Mouse (Mus musculus): ENCODE results near the gene Kctd21.

Gene Kctd21

DNA sequence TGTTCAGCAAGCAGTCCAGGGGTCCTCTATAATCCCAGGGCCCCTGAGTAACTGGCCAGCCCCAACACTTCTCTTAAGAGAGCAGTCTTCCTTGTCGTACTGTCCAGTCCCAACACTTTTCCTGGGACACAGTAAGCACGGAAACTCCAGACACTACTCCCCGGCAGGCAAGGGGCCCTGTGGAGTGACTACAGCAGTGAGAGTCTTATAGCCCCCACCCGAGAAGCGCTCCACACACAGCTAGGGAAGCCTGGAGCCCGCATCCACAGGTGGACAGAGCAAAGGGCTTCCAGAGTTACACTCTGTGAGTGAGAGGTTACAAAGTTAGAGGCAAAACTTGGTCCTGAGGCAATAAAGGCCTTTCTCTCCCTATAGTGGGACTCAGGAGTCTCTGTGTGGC, 17.3 kb downstream of the Kctd21 start:
- DNase-seq: no peak

- no peak for DNase-seq
Observed at GRCm38 (mm10) chr7:97350891-97351290, 18.8 kb downstream of the Kctd21 start.

- no peak for DNase-seq
Observed at GRCm38 (mm10) chr7:97351792-97352513, 19.8 kb downstream of the Kctd21 start.

DNA sequence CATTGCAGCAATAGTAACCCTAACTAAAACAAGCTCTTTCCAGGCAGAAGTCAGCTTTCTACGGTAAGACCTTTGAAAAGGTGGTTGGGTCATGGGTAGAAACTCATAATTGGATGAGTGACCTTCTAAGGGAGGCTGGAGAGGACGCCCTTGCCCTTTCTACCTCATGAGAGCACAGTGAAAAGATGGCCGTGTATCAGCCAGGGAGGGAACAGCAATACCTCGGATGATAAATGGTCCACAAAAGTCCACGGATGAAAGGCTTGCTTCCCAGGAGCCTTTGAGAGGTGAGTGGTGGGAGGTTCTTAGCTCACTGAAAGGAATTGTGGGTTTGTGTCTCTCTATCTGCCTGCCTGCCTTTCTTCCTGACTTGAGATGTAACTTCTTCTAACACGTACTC, 21.2 kb downstream of the Kctd21 start:
- DNase-seq: no peak

GRCm38 (mm10) chr7:97355068-97355841, 23.1 kb downstream of the Kctd21 start:
- no peak for DNase-seq

GRCm38 (mm10) chr7:97356253-97356652, 24.1 kb downstream of the Kctd21 start:
- no peak for DNase-seq

DNA sequence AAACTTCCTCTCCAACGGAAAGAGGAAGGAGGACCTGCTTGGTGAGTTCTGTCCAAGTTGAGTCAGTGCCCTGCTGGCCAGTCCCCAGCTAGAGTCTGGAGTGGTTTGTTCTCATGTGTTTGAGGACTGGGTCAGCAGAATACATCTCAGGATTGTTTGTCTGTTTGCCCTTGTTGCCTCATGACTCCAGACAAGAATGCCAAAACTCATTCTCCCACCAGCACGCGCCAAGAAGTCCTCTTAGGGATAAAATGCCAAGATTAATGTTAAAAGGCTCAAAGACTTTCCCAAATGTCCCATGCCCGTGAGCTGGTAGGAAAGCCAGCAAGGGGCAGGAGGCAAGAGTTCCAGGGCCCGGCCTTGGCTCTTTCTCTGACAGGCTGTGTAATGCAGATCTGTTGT, 24.7 kb downstream of the Kctd21 start:
- DNase-seq: no peak

GRCm38 (mm10) chr7:97357840-97358239, 25.7 kb downstream of the Kctd21 start:
- DNase-seq: no peak

GRCm38 (mm10) chr7:97358347-97358746, 26.2 kb downstream of the Kctd21 start:
- DNase-seq: no peak

- DNase-seq: no peak
Observed at GRCm38 (mm10) chr7:97360166-97360565, 28.0 kb downstream of the Kctd21 start.

- no peak for DNase-seq
Observed at GRCm38 (mm10) chr7:97360955-97361354, 28.8 kb downstream of the Kctd21 start.

DNA sequence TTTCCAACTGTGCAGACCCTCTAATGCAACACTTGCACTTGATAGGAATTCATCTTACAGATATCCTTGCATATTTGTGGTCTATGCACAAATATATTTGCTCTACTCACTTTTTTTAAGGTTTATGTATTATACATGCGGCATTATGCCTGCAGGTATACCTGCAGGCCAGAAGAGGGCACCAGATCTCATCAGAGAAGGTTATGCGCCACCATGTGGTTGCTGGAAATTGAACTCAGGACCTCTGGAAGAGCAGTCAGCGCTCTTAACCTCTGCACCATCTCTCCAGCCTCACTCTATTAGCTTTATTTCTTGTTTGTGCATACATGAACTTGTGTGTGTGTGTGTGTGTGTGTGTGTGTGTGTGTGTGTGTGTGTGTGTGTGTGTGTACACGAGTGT, 29.3 kb downstream of the Kctd21 start:
- no peak for DNase-seq

DNA sequence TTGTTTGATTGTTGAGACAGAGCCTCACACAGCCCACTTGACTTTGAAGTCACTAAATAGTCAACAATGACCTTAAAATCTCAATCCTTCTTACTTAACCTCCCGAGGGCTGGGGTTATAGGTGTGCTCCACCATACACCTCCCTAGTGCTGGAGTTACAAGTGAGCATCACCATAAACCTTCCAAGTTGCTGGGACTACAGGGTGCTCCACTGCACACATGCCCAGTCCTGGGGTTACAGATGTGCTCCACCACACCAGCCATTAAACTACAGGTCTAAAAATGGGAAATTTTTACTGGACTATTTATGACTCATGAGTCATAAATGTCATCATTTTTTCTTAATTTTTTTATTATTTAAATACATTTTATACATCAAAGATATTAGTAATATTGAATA, 33.8 kb downstream of the Kctd21 start:
- DNase-seq: no peak

- DNase-seq: no peak
Observed at GRCm38 (mm10) chr7:97375101-97375500, 43.0 kb downstream of the Kctd21 start.

DNA sequence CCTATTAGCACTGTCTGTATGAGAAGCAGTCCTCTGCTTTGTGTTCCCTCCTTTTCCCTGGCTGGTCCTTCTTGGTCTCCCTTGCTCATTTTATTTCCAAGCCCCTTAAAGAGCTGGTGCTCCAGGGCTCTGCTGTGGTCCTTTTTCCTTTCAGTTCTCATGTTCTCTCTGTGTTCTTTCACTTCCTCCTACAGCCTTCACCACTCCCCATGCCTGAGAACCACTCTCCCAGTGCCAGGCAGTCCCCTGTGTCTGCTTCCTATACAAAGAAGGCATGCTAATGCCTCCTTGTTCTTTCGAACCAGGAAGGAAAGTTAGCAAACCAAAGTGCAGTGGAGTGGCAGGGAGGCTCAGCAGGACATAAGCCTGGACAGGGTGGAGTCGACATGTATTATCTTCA, 43.8 kb downstream of the Kctd21 start:
- DNase-seq: no peak

GRCm38 (mm10) chr7:97379304-97379703, 47.2 kb downstream of the Kctd21 start:
- DNase-seq: no peak

- DNase-seq: no peak
Observed at GRCm38 (mm10) chr7:97380500-97381123, 48.5 kb downstream of the Kctd21 start.

DNA sequence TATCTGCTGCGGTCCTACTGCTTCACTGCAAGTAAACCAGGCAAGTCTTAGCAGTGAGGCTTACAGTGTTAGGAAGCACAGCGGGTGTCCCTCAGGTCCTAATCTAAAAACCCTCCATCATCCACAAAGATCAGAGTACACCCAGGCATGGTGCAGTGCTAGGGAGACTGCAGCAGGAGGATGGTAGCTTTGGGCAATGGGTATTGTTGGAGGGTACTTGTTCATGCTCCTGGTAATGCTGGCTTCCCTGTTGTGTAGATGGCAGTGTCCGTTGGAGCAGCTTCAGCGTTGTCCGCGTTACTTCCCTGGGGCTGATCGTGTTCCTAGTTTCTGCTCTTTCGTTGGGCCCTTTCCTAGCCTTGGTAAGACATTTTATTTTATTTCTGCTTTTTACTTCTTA, 50.5 kb downstream of the Kctd21 start:
- no peak for DNase-seq

DNA sequence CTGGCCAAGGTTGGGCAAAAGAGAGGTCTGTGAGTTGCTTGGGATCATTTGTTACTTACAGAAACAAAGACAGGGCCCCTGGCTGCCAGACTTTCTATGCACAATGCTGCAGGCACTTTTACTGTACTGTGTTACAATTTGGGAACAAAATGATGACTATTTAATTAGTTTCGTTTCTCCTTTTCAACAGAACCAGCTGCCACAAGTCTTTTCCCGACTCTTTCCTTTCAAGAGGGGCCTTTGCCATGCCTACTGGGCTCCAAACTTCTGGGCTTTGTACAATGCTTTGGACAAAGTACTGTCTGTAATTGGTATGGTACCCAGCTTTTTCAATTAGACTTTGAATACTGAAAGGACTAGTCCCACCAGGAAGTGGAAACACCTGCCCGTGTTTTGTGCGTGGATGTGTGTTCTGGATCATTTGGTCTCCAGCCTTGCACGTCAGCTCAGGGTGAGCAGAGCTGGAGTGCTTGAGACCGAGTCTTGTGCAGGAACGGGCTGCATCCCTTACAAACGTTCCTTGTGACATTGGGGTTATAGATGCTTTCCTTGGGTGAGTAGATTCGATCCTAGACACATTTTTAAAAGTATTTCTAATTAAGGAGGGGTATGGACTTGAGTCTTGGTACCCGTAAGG, 51.5 kb downstream of the Kctd21 start:
- no peak for DNase-seq

GRCm38 (mm10) chr7:97386106-97386805, 54.1 kb downstream of the Kctd21 start:
- DNase-seq: no peak

DNA sequence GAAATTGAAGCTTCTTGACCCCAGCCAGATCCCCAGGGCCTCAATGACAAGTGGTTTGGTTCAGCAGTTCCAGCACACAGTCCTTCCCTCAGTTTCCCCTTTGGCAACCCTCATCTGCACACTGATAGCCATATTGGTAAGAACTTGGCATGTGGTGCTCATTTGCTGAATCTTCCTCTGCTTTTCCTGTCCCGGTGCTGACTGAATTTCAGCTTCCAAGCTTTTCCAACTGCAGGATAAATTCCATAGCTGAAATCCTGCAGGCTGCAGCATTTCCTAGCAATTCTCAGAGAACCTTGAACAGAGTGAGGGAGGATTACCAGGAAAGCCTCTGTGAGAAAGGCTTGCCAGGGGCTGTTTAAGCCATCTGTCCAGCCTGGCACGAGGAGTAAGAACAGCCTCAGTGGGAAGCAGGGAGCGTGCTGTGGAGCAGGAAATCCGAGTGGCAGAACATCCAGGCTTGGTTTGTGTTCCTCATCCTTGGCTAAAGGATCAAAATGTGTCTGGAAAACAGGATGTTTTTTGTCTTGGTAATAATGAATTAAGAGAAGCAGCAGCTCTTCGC, 54.8 kb downstream of the Kctd21 start:
- peak; percentile 80 for DNase-seq

GRCm38 (mm10) chr7:97387561-97388147, 55.5 kb downstream of the Kctd21 start:
- no peak for DNase-seq

Data from right cerebral cortex, postnatal 25 days (tissue).